Mouse (Mus musculus) limb, embryonic 14.5 days (tissue): ENCODE results near the gene Olfr135. TPM values are rescaled to one million over a fixed set of nuclear protein-coding genes. Genes with fewer than 3 reads are reported as not detected.

Experiments used
- ATAC-seq: fragments of 200-750 bp; cut with Nextera tagmentation; 2 replicates; pipeline ENCODE4 v1.8.0; 2017; ENCODE audit warnings: low read depth, moderate number of reproducible peaks, moderate TSS enrichment; ENCODE audit not compliant: low FRiP score
- DNase-seq: peaks from one replicate; pipeline ENCODE4 v3.0.0-alpha.2; 2015; ENCODE audit warnings: low spot score
- H3K27ac ChIP-seq: fragments of 300-500 bp; sonication (generic); replicated peaks from 2 replicates; pipeline ENCODE4 v1.5.1; 2014; ENCODE audit warnings: low read depth, mild to moderate bottlenecking, low read length, moderate library complexity, mixed read lengths
- H3K27me3 ChIP-seq: fragments of 300-500 bp; sonication (generic); 2 replicates; pipeline ENCODE4 v1.6.1; 2014; ENCODE audit warnings: low read length, mixed read lengths; ENCODE audit not compliant: control insufficient read depth, insufficient read depth
- H3K36me3 ChIP-seq: fragments of 300-500 bp; sonication (generic); 2 replicates; pipeline ENCODE4 v1.6.1; 2014; ENCODE audit warnings: mild to moderate bottlenecking, low read length, moderate library complexity, mixed read lengths; ENCODE audit not compliant: control insufficient read depth, insufficient read depth
- H3K4me1 ChIP-seq: fragments of 300-500 bp; sonication (generic); 2 replicates; pipeline ENCODE4 v1.6.1; 2014; ENCODE audit warnings: antibody characterized with exemption, low read length, mixed read lengths; ENCODE audit not compliant: control insufficient read depth, insufficient read depth
- H3K4me2 ChIP-seq: fragments of 300-500 bp; sonication (generic); replicated peaks from 2 replicates; pipeline ENCODE4 v1.6.1; 2014; ENCODE audit warnings: low read depth, mild to moderate bottlenecking, low read length, moderate library complexity; ENCODE audit not compliant: severe bottlenecking
- H3K4me3 ChIP-seq: fragments of 300-500 bp; sonication (generic); replicated peaks from 2 replicates; pipeline ENCODE4 v1.5.1; 2014; ENCODE audit warnings: low read length
- H3K9ac ChIP-seq: fragments of 300-500 bp; sonication (generic); 2 replicates; pipeline ENCODE4 v1.6.1; 2014; ENCODE audit warnings: mild to moderate bottlenecking, low read depth, low read length, moderate library complexity; ENCODE audit not compliant: severe bottlenecking
- H3K9me3 ChIP-seq: fragments of 300-500 bp; sonication (generic); 2 replicates; pipeline ENCODE4 v1.6.1; 2016; ENCODE audit warnings: low read length; ENCODE audit not compliant: control insufficient read depth
- POLR2A ChIP-seq: fragments of 200-500 bp; IDR thresholded peaks from 2 replicates; pipeline ENCODE4 v1.8.0; 2012; ENCODE audit warnings: inconsistent platforms, mild to moderate bottlenecking, moderate library complexity, borderline replicate concordance; ENCODE audit not compliant: insufficient read depth, insufficient read length; ENCODE audit errors: extremely low read depth
- WGBS: fragments of 180-500 bp; shearing (Covaris S2); extraction: QIAGEN DNeasy Blood & Tissue Kit; methylation state at CpG from one replicate; pipeline ENCODE4 v1.1.7; 2014; 5-methylcytosine and 5-hydroxymethylcytosine counted together
- polyA plus RNA-seq, 2 experiments: library from polyadenylated mRNA; depleted of rRNA in 1 of 2; stranded (reverse) in 1 of 2; unstranded in 1 of 2; fragments of >200 nt; fragmentation: Nextera tagmentation in 1 of 2; extraction: Ambion mirVana in 1 of 2; gene quantifications; 2 replicates each; pipeline versions ENCODE4 v1.2.1 to v1.2.3; 2012 to 2014

The Olfr135 gene
- polyA plus RNA-seq (2012; rRNA removed) (not detected in 2 replicates), polyA plus RNA-seq (2014; fragmentation: Nextera tagmentation; extraction: Ambion mirVana) (not detected in 2 replicates)

- no peak within 1 kb of the TSS for H3K9ac ChIP-seq
- H3K9me3 ChIP-seq: no peaks in the 10 kb centered on the region
- no peak for TF ChIP-seq POLR2A
- no peaks in the 10 kb centered on the region for H3K36me3 ChIP-seq
- no peaks in the 10 kb centered on the region for H3K27me3 ChIP-seq
- DNase-seq (no peak), ATAC-seq (no peak)
- no peak within 1 kb of the TSS for H3K27ac ChIP-seq
- WGBS: 89% methylated on average over 1 of the region's 1 CpGs
- H3K4me3 ChIP-seq: no peak within 1 kb of the TSS
- H3K4me1 ChIP-seq: no peaks in the 10 kb centered on the region
- no peak within 1 kb of the TSS for H3K4me2 ChIP-seq
These were observed at the start of gene Olfr135 for GRCm38 (mm10) chr17:38204035-38204434. TSS of gene Olfr135 (plus strand) at chr17:38204335.

- WGBS: 77% methylated on average over 3 of the region's 3 CpGs
- no peak for DNase-seq
- no peaks in the 10 kb centered on the region for H3K4me1 ChIP-seq
- no peak within 1 kb of the TSS for H3K4me2 ChIP-seq
- no peaks in the 10 kb centered on the region for H3K36me3 ChIP-seq
- no peak within 1 kb of the TSS for H3K4me3 ChIP-seq
- ATAC-seq: no peak
- no peaks in the 10 kb centered on the region for H3K9me3 ChIP-seq
- H3K9ac ChIP-seq: no peak within 1 kb of the TSS
- no peaks in the 10 kb centered on the region for H3K27me3 ChIP-seq
- no peak within 1 kb of the TSS for H3K27ac ChIP-seq
- no peak for TF ChIP-seq POLR2A
These were observed 33.0 kb upstream of the Olfr135 start, which contains the start of gene Olfr134 for GRCm38 (mm10) chr17:38171088-38171487. TSS of gene Olfr134 (plus strand) at chr17:38171388.

Other genes starting within 250 kb of the Olfr135 start
- gene Olfr129, start 144.3 kb upstream of the Olfr135 start, polyA plus RNA-seq (2012; rRNA removed): not detected in 2 replicates
- gene Olfr129, start 144.3 kb upstream of the Olfr135 start, polyA plus RNA-seq (2014; fragmentation: Nextera tagmentation; extraction: Ambion mirVana): not detected in 2 replicates
- not detected in 2 replicates for gene Olfr130, start 140.4 kb upstream of the Olfr135 start, polyA plus RNA-seq (2012; rRNA removed)
- not detected in 2 replicates for gene Olfr130, start 140.4 kb upstream of the Olfr135 start, polyA plus RNA-seq (2014; fragmentation: Nextera tagmentation; extraction: Ambion mirVana)
- not detected in 2 replicates for gene Olfr131, start 115.6 kb upstream of the Olfr135 start, polyA plus RNA-seq (2012; rRNA removed)
- gene Olfr131, start 115.6 kb upstream of the Olfr135 start, polyA plus RNA-seq (2014; fragmentation: Nextera tagmentation; extraction: Ambion mirVana): not detected in 2 replicates
- gene Olfr132, start 69.8 kb upstream of the Olfr135 start, polyA plus RNA-seq (2012; rRNA removed): not detected in 2 replicates
- gene Olfr132, start 69.8 kb upstream of the Olfr135 start, polyA plus RNA-seq (2014; fragmentation: Nextera tagmentation; extraction: Ambion mirVana): not detected in 2 replicates
- gene Olfr133, start 59.1 kb upstream of the Olfr135 start, polyA plus RNA-seq (2012; rRNA removed): not detected in 2 replicates
- not detected in 2 replicates for gene Olfr133, start 59.1 kb upstream of the Olfr135 start, polyA plus RNA-seq (2014; fragmentation: Nextera tagmentation; extraction: Ambion mirVana)
- gene Olfr134, start 32.9 kb upstream of the Olfr135 start, polyA plus RNA-seq (2012; rRNA removed): not detected in 2 replicates
- not detected in 2 replicates for gene Olfr134, start 32.9 kb upstream of the Olfr135 start, polyA plus RNA-seq (2014; fragmentation: Nextera tagmentation; extraction: Ambion mirVana)
- not detected in 2 replicates for gene Olfr138, start 56.7 kb downstream of the Olfr135 start, polyA plus RNA-seq (2012; rRNA removed)
- gene Olfr138, start 56.7 kb downstream of the Olfr135 start, polyA plus RNA-seq (2014; fragmentation: Nextera tagmentation; extraction: Ambion mirVana): not detected in 2 replicates
- gene Olfr137, start 103.2 kb downstream of the Olfr135 start, polyA plus RNA-seq (2012; rRNA removed): not detected in 2 replicates
- not detected in 2 replicates for gene Olfr137, start 103.2 kb downstream of the Olfr135 start, polyA plus RNA-seq (2014; fragmentation: Nextera tagmentation; extraction: Ambion mirVana)
- not detected in 2 replicates for gene Olfr136, start 125.5 kb downstream of the Olfr135 start, polyA plus RNA-seq (2012; rRNA removed)
- not detected in 2 replicates for gene Olfr136, start 125.5 kb downstream of the Olfr135 start, polyA plus RNA-seq (2014; fragmentation: Nextera tagmentation; extraction: Ambion mirVana)
- gene Esp36, start 215.8 kb downstream of the Olfr135 start, polyA plus RNA-seq (2012; rRNA removed): not detected in 2 replicates
- gene Esp36, start 215.8 kb downstream of the Olfr135 start, polyA plus RNA-seq (2014; fragmentation: Nextera tagmentation; extraction: Ambion mirVana): not detected in 2 replicates